Mouse (Mus musculus): Measurements from ENCODE around the gene 2810004N23Rik. TPM values are rescaled to one million over a fixed set of nuclear protein-coding genes. Genes with fewer than 3 reads are reported as not detected.

2810004N23Rik gene
- total and polyA plus RNA-seq, 3 experiments = 54.8 to 68.9 (median 64.0) TPM

DNA sequence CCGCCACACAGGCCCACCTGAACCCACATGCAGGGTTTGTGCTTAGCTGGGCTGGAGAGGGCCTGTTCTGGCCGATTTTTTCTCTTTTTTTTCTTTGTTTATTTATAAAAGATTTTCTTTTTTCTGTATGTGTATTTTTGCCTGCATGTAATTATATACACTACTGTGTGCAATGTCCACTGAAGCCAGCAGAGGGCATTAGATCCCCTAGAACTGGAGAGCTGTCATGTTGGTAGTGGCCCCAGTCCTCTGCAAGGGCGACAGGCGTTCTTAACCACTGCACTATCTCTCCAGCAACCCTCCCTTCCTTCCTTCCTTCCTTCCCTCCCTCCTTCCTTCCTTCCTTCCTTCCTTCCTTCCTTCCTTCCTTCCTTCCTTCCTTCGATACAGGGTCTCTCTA is 25.5 kb upstream of the 2810004N23Rik start:
- Histone ChIP-seq H3K27me3 (ENCODE audit: control insufficient read depth in 1 of 2, insufficient read depth in 2 of 2, low read length in 2 of 2) (no peaks in the 10 kb centered on the region), H3K4me1 (ENCODE audit: control insufficient read depth in 1 of 2, insufficient read depth in 2 of 2, low read length in 2 of 2) (no peaks in the 10 kb centered on the region), H3K9ac (ENCODE audit: control insufficient read depth, low read depth, low read length, poor library complexity, severe bottlenecking) (no peak overlapping the region), H3K9me3 (replicated peaks; ENCODE audit: insufficient read depth, low read length) (no peaks in the 10 kb centered on the region), H3K4me3 (ENCODE audit: control insufficient read depth in 1 of 2, insufficient read depth in 1 of 2, low read depth in 2 of 2, low read length in 2 of 2) (no peak overlapping the region), H3K27ac (ENCODE audit: control insufficient read depth, low read depth, low read length) (no peak overlapping the region), H3K79me2 (ENCODE audit: control insufficient read depth, insufficient read depth, low read length, poor library complexity) (peaks cover 3% of the 10 kb centered on the region), H3K36me3 (ENCODE audit: control insufficient read depth in 1 of 2, insufficient read depth in 2 of 2, low read length in 2 of 2) (peaks cover 0 to 17% of the 10 kb centered on the region in 2 experiments; a peak in 3 of 4 replicates)
- peak; percentile 41 for DNase-seq (ENCODE audit: low read depth, low spot score)
- TF ChIP-seq USF1 (IDR thresholded peaks at IDR 0.05; ENCODE audit: low read depth, low read length) = no peak
- TF ChIP-seq CTCF (IDR thresholded peaks at IDR 0.05 in 2 of 3, conservative IDR thresholded peaks at IDR 0.05 in 1 of 3; ENCODE audit: control insufficient read depth in 1 of 3, insufficient read depth in 1 of 3, low read depth in 2 of 3, low read length in 3 of 3, poor library complexity in 1 of 3, severe bottlenecking in 1 of 3) = peak; percentile 21 to 50 (median 28); a peak in 5 of 6 replicates
- TF ChIP-seq SMC3 (IDR thresholded peaks at IDR 0.05; ENCODE audit: low read depth, low read length) = peak; percentile 37
- peak; percentile 32 for TF ChIP-seq RAD21 (IDR thresholded peaks at IDR 0.05; ENCODE audit: low read depth, low read length)
- no peak for TF ChIP-seq KAT2A (conservative IDR thresholded peaks at IDR 0.05; ENCODE audit: low read depth, low read length)

DNA sequence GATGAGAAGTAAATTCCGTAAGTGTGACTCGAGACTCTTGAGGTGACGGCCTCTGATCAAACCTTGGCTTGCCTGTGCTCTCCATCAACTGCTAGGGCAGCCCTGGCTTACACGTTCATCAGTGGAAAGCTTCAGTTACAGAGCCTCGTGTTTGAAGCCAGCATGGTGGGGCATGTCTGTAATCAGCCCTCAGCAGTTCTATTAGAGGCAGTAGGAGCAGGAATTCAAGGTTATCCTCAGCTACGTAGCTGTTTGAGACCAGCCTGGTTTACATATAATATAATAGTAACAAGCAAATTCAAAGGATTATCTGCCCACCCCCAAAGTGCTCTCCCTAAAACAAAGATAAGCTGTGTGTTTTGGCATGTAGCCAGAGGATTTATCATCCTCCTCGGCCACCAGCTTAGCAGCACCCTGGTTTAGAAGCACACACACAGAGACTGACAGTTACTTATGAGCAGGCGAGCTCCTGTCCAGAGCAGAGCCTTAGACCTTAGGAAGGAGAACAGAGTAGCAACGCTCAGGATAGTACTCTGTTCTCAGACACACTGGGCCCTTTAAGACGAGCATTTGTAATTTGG is 16.1 kb upstream of the 2810004N23Rik start:
- H3K27me3 ChIP-seq (ENCODE audit: control insufficient read depth in 1 of 2, insufficient read depth in 2 of 2, low read length in 2 of 2) = no peaks in the 10 kb centered on the region
- H3K79me2 ChIP-seq (ENCODE audit: control insufficient read depth, insufficient read depth, low read length, poor library complexity) = no peaks in the 10 kb centered on the region; the same call in 1 of the 2 replicates
- H3K27ac ChIP-seq (ENCODE audit: control insufficient read depth, low read depth, low read length) = peak overlapping the region; percentile 66
- no peak overlapping the region for H3K4me3 ChIP-seq (ENCODE audit: control insufficient read depth in 1 of 2, insufficient read depth in 1 of 2, low read depth in 2 of 2, low read length in 2 of 2)
- H3K9ac ChIP-seq (ENCODE audit: control insufficient read depth, low read depth, low read length, poor library complexity, severe bottlenecking) = peak overlapping the region; percentile 9; the same call in 1 of the 2 replicates
- H3K9me3 ChIP-seq (replicated peaks; ENCODE audit: insufficient read depth, low read length) = no peaks in the 10 kb centered on the region
- peaks cover 8 to 17% of the 10 kb centered on the region in 2 experiments for H3K4me1 ChIP-seq (ENCODE audit: control insufficient read depth in 1 of 2, insufficient read depth in 2 of 2, low read length in 2 of 2)
- peak; percentile 93 for DNase-seq (ENCODE audit: low read depth, low spot score)
- H3K36me3 ChIP-seq (ENCODE audit: control insufficient read depth in 1 of 2, insufficient read depth in 2 of 2, low read length in 2 of 2) = peaks cover 18 to 26% of the 10 kb centered on the region in 2 experiments
- TF ChIP-seq MAX (IDR thresholded peaks at IDR 0.05; ENCODE audit: low read length) (peak; percentile 88), POLR2A (IDR thresholded peaks at IDR 0.05; ENCODE audit: control insufficient read depth in 1 of 2, insufficient read depth in 1 of 2, low read depth in 1 of 2, low read length in 2 of 2, poor library complexity in 1 of 2) (no peak), ZC3H11A (IDR thresholded peaks at IDR 0.05; ENCODE audit: low read depth, low read length) (no peak), MEF2A (IDR thresholded peaks at IDR 0.05; ENCODE audit: extremely low read depth, insufficient replicate concordance, low read depth, low read length, poor library complexity, severe bottlenecking) (no peak), TAL1 (IDR thresholded peaks at IDR 0.05; ENCODE audit: low read length) (peak; percentile 65), POLR2AphosphoS5 (IDR thresholded peaks at IDR 0.05; ENCODE audit: borderline replicate concordance, low read depth, low read length) (no peak), GATA1 (IDR thresholded peaks at IDR 0.05; ENCODE audit: low read depth, low read length) (peak; percentile 90), MAZ (IDR thresholded peaks at IDR 0.05; ENCODE audit: low read depth, low read length) (no peak), GABPA (IDR thresholded peaks at IDR 0.05; ENCODE audit: low read depth, low read length) (no peak), RCOR1 (IDR thresholded peaks at IDR 0.05; ENCODE audit: low read depth, low read length) (peak; percentile 85), JUND (IDR thresholded peaks at IDR 0.05; ENCODE audit: low read depth, low read length) (no peak), SIN3A (IDR thresholded peaks at IDR 0.05; ENCODE audit: low read length) (peak; percentile 80), ZKSCAN1 (IDR thresholded peaks at IDR 0.05; ENCODE audit: low read depth, low read length) (no peak), MYC (IDR thresholded peaks at IDR 0.05; ENCODE audit: low read depth, low read length) (peak; percentile 77), HCFC1 (IDR thresholded peaks at IDR 0.05; ENCODE audit: low read depth, low read length) (no peak), KAT2A (conservative IDR thresholded peaks at IDR 0.05; ENCODE audit: low read depth, low read length) (no peak), USF1 (IDR thresholded peaks at IDR 0.05; ENCODE audit: low read depth, low read length) (no peak), ZNF384 (IDR thresholded peaks at IDR 0.05; ENCODE audit: low read depth, low read length) (no peak), E2F4 (IDR thresholded peaks at IDR 0.05; ENCODE audit: borderline replicate concordance, low read depth, low read length) (no peak), MYB (IDR thresholded peaks at IDR 0.05; ENCODE audit: low read depth, low read length) (no peak), MXI1 (IDR thresholded peaks at IDR 0.05; ENCODE audit: low read depth, low read length) (peak; percentile 68), ETS1 (IDR thresholded peaks at IDR 0.05; ENCODE audit: low read depth, low read length) (peak; percentile 87), TBP (IDR thresholded peaks at IDR 0.05; ENCODE audit: low read depth, low read length) (no peak), EP300 (IDR thresholded peaks at IDR 0.05; ENCODE audit: low read depth in 1 of 2, low read length in 2 of 2) (peak; percentile 78 to 79), CTCF (IDR thresholded peaks at IDR 0.05 in 2 of 3, conservative IDR thresholded peaks at IDR 0.05 in 1 of 3; ENCODE audit: control insufficient read depth in 1 of 3, insufficient read depth in 1 of 3, low read depth in 2 of 3, low read length in 3 of 3, poor library complexity in 1 of 3, severe bottlenecking in 1 of 3) (no peak), RAD21 (IDR thresholded peaks at IDR 0.05; ENCODE audit: low read depth, low read length) (no peak), ZMIZ1 (IDR thresholded peaks at IDR 0.05; ENCODE audit: low read depth, low read length) (no peak), CHD1 (IDR thresholded peaks at IDR 0.05; ENCODE audit: low read depth, low read length) (no peak), BHLHE40 (IDR thresholded peaks at IDR 0.05; ENCODE audit: borderline replicate concordance, low read depth, low read length) (no peak)

Data from MEL (cell line).